Mouse (Mus musculus) lung, adult 2 months (tissue): ENCODE measurements at regions not wholly inside any gene's neighbourhood (a gene's known extent, or its start where the extent isn't known, plus 50 kb on each side); places are given as distances from the start of the nearest gene placed in this dataset.

Source experiments
- CTCF ChIP-seq: fragments of 200-500 bp; IDR thresholded peaks from 2 replicates; pipeline ENCODE4 v1.5.1; 2011; ENCODE audit warnings: mild to moderate bottlenecking, low read length, control low read depth; ENCODE audit not compliant: insufficient read depth
- POLR2A ChIP-seq: fragments of 200-500 bp; IDR thresholded peaks from 2 replicates; pipeline ENCODE4 v1.6.1; 2011; ENCODE audit warnings: low read depth, mild to moderate bottlenecking, control low read depth, low read length, borderline replicate concordance; ENCODE audit errors: extremely low read depth

- TF ChIP-seq CTCF: no peak
- TF ChIP-seq POLR2A: no peak
Measured at GRCm38 (mm10) chr1:73285342-73285741, 269.6 kb upstream of the Tnp1 start.
